Mouse (Mus musculus): ENCODE results near the gene Tm9sf2.
"Not testable (repeated sequence)": the region's sequence is repeated elsewhere in the genome, so short reads cannot be mapped to it uniquely, and the experiment has no call there.

DNA sequence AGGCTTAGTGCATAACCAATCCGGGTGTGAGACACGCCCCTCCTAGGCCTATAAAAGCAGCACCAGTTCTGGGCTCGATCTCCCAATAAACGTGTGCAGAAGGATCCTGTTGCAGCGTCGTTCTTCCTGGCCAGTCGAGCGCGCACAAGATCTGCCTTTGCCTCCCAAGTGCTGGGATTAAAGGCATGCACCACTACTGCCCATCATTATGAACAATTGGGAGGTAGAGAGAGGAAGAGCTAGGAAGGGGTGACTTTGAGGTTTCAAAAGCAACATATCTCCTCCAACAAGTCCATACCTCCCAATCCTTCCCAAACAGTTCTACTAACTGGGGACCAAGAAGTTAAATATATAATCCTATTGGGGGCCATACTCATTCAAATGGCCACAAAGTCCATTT lies 4.9 kb upstream of the Tm9sf2 start:
- not testable (repeated sequence) for TF ChIP-seq CTCF (IDR thresholded peaks at IDR 0.05; ENCODE audit: low read depth); EP300 (optimal IDR thresholded peaks at IDR 0.05)
